Mouse (Mus musculus) forebrain, postnatal 0 days (tissue): Measurements from ENCODE around the gene Bnc2. TPM values are rescaled to one million over a fixed set of nuclear protein-coding genes. Genes with fewer than 3 reads are reported as not detected.
A peak's percentile ranks its signal among the peaks of the same experiment; 100 is the strongest.

Experiments
- ATAC-seq: fragments of 200-750 bp; cut with Nextera tagmentation; 2 replicates; pipeline ENCODE4 v1.8.0; 2017; ENCODE audit warnings: mild to moderate bottlenecking, moderate library complexity
- DNase-seq: peaks from one replicate; pipeline ENCODE4 v3.0.0-alpha.2; 2015
- H3K27ac ChIP-seq: fragments of 300-500 bp; sonication (generic); 2 replicates; pipeline ENCODE4 v1.5.1; 2014; ENCODE audit warnings: low read depth, mild to moderate bottlenecking, antibody characterized with exemption, low read length, moderate library complexity, mixed read lengths
- H3K27me3 ChIP-seq: fragments of 300-500 bp; sonication (generic); 2 replicates; pipeline ENCODE4 v1.6.1; 2014; ENCODE audit warnings: mild to moderate bottlenecking, low read length, mixed read lengths; ENCODE audit not compliant: insufficient read depth
- H3K36me3 ChIP-seq: fragments of 300-500 bp; sonication (generic); 2 replicates; pipeline ENCODE4 v1.6.1; 2014; ENCODE audit warnings: mild to moderate bottlenecking, moderate library complexity; ENCODE audit not compliant: insufficient read depth
- H3K4me1 ChIP-seq: fragments of 300-500 bp; sonication (generic); 2 replicates; pipeline ENCODE4 v1.6.1; 2014; ENCODE audit warnings: antibody characterized with exemption; ENCODE audit not compliant: insufficient read depth
- H3K4me2 ChIP-seq: fragments of 300-500 bp; sonication (generic); 2 replicates; pipeline ENCODE4 v1.6.1; 2014; ENCODE audit warnings: low read depth, mild to moderate bottlenecking, moderate library complexity
- H3K4me3 ChIP-seq: fragments of 300-500 bp; sonication (generic); 2 replicates; pipeline ENCODE4 v1.5.1; 2014; ENCODE audit warnings: low read depth, low read length, mixed read lengths
- H3K9ac ChIP-seq: fragments of 300-500 bp; sonication (generic); 2 replicates; pipeline ENCODE4 v1.6.1; 2014; ENCODE audit warnings: mild to moderate bottlenecking
- H3K9me3 ChIP-seq: fragments of 300-500 bp; sonication (generic); 2 replicates; pipeline ENCODE4 v1.6.1; 2016; ENCODE audit warnings: low read length
- CTCF ChIP-seq: sonication (generic); IDR thresholded peaks from 2 replicates; pipeline ENCODE4 v1.5.1; 2016; ENCODE audit warnings: antibody characterized with exemption, control low read depth, low read depth
- WGBS: fragments of 180-500 bp; shearing (Covaris S2); extraction: QIAGEN DNeasy Blood & Tissue Kit; methylation state at CpG from one replicate; pipeline ENCODE4 v1.1.7; 2014; 5-methylcytosine and 5-hydroxymethylcytosine counted together
- polyA plus RNA-seq: library from polyadenylated mRNA; unstranded; fragments of >200 nt; fragmentation: Nextera tagmentation; extraction: Ambion mirVana; gene quantifications from 2 replicates; pipeline ENCODE4 v1.2.1, GENCODE M21; 2015
- total RNA-seq: library from RNA; depleted of rRNA; stranded (reverse); fragments of >200 nt; gene quantifications from 2 replicates; pipeline ENCODE4 v1.2.3, GENCODE M21; 2014

Bnc2 gene
- total and polyA plus RNA-seq, 2 experiments from 2014 or later: 2.0 to 11.6 TPM

DNA sequence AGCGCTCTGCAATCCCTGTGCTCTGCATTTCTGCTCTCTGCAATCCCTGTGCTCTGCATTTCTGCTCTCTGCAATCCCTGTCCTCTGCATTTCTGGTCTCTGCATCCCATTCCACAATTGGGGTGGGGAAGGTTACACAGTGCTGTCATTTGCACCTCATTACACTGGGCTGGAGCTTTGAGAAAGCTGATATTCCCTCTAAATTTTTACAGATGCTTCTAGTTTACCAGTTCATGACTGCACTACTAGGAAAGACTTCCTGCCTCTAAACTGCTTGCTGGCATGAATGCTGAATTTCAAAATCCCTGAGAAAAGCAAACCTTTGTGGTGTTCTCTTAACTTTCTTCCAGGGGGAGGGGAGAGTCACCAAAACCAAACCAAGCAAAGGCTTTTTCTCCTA is 41.1 kb downstream of the Bnc2 start:
- 93% methylated on average over 1 of the region's 1 CpGs for WGBS
- peaks cover 9% of the 10 kb centered on the region; the same call in 1 of the 2 replicates for H3K27me3 ChIP-seq
- H3K4me1 ChIP-seq: peaks cover 5% of the 10 kb centered on the region; the same call in 1 of the 2 replicates
- no peak overlapping the region for H3K27ac ChIP-seq
- H3K9me3 ChIP-seq: no peaks in the 10 kb centered on the region
- TF ChIP-seq CTCF: no peak
- DNase-seq (no peak), ATAC-seq (no peak)
- no peaks in the 10 kb centered on the region for H3K36me3 ChIP-seq
- no peak overlapping the region for H3K4me3 ChIP-seq
- no peak overlapping the region for H3K9ac ChIP-seq
- H3K4me2 ChIP-seq: no peak overlapping the region

DNA sequence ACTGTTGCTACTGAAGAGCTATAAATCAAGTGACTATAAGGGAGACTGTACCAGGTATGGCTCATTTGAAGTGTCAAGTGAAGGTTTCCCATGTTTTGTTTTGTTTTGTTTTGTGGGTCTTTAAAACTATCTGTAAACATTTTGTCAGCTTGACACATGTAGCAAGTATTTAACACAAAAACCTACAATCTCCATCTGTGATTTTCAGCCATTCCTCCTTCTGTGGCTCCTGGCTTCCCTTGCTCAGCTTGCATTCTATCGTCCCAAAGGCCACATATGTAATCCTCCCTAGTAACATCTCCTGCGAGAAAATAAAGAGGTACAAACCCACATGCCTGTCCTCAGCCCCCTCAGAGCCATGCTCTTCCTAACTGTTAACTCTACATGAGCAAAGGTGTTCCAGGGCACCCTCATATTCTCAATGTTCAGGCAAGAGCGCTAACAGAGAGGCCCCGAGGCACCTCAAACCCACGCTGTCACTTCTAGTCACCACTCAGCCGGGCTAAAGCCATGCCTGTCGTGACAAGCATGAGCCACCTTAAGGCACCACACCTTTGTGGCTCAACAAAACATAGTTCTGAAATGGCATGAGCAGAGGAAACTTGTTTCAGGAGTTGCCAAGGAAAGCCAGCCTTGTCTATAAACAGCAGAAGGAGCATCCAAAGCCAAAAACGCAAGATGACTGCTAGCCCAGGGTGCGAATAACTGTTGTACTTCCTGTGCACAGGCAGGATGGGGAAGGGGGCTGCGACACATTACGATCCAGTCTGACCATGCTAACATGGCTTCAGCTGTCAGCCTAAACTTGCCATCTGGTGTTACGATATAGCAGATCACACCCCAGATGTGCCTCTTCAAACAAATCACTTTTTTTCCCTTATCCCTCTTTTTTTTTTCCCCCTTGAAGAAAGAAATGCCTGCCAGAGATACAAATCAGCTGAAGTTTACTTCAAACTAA is 42.0 kb downstream of the Bnc2 start:
- WGBS: 64% methylated on average over 12 of the region's 12 CpGs
- Histone ChIP-seq H3K27ac (no peak overlapping the region), H3K4me3 (no peak overlapping the region), H3K4me1 (peaks cover 5% of the 10 kb centered on the region; the same call in 1 of the 2 replicates), H3K4me2 (no peak overlapping the region), H3K27me3 (peaks cover 9% of the 10 kb centered on the region; the same call in 1 of the 2 replicates), H3K36me3 (no peaks in the 10 kb centered on the region), H3K9ac (no peak overlapping the region), H3K9me3 (no peaks in the 10 kb centered on the region)
- TF ChIP-seq CTCF: no peak
- DNase-seq: peak; percentile 53
- ATAC-seq: peak; percentile 80

DNA sequence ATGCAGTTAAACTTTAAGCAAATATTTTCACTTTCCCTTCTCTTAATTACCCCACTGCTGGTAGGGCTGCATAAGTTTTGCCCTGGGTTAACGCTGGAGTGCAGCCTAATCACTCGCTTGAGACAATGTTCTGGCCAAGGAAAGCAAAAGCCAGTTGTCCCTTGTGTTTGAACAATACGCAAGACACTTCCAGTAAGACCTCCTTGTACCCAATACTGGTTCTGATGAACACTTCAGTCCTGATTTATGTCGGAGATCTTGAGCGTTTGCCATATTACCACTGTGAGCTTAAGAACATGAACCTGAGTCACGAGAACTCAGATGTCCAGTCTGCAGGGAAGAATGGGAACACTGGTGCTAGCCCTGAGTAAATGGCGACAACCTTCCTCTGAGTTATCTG is 47.5 kb downstream of the Bnc2 start:
- Histone ChIP-seq H3K9me3 (no peaks in the 10 kb centered on the region), H3K36me3 (no peaks in the 10 kb centered on the region), H3K4me2 (no peak overlapping the region), H3K4me3 (no peak overlapping the region), H3K4me1 (no peaks in the 10 kb centered on the region), H3K27me3 (no peaks in the 10 kb centered on the region), H3K27ac (no peak overlapping the region), H3K9ac (no peak overlapping the region)
- no peak for TF ChIP-seq CTCF
- DNase-seq (no peak), ATAC-seq (no peak)
- 94% methylated on average over 7 of the region's 7 CpGs for WGBS

DNA sequence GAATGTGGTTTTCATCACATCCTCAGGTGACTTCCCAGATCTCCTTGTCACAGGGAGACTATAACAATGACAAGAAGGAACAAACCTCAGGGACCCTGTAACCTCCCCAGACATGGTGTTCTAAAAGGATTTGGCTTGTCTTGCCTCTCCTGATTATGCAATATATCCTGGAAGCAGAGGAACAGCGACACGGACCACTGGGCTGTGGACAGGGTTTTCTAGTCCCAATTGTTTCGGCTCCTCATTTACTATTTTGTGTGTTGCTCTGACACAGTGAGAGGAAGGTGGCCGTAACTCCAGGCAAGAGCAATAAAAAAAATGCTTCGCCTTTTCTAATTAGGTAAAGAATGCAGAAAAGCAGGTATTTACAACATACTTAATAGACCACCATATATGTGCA is 51.8 kb downstream of the Bnc2 start:
- no peaks in the 10 kb centered on the region for H3K27me3 ChIP-seq
- ATAC-seq (no peak), DNase-seq (no peak)
- H3K4me2 ChIP-seq: no peak overlapping the region
- H3K9ac ChIP-seq: no peak overlapping the region
- H3K4me1 ChIP-seq: no peaks in the 10 kb centered on the region
- TF ChIP-seq CTCF: no peak
- no peaks in the 10 kb centered on the region for H3K36me3 ChIP-seq
- H3K27ac ChIP-seq: no peak overlapping the region
- H3K4me3 ChIP-seq: no peak overlapping the region
- WGBS: 81% methylated on average over 5 of the region's 5 CpGs
- no peaks in the 10 kb centered on the region for H3K9me3 ChIP-seq

DNA sequence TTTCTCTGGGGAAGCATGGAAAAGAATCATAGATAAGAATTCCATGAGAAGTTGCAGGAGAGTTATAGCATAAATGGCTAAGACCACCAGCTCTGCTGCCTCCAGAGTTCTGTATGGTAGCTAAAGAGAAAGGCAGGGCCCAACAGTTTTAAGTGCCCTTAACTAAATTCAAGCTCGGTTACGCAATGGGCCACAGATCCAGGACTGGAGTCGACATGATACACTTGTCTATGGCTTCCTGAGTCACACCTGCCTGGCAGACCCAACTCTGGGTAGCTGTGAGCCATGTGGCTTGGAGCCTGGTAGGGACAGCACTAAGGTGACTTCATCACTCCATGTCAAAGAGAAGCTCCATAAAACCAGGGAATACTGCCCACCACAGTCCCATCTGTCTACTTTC is 53.3 kb downstream of the Bnc2 start:
- no peak overlapping the region for H3K9ac ChIP-seq
- H3K27me3 ChIP-seq: no peaks in the 10 kb centered on the region
- DNase-seq (no peak), ATAC-seq (no peak)
- no peak overlapping the region for H3K27ac ChIP-seq
- H3K9me3 ChIP-seq: no peaks in the 10 kb centered on the region
- TF ChIP-seq CTCF: no peak
- WGBS: 90% methylated on average over 3 of the region's 3 CpGs
- H3K4me1 ChIP-seq: no peaks in the 10 kb centered on the region
- no peak overlapping the region for H3K4me2 ChIP-seq
- no peaks in the 10 kb centered on the region for H3K36me3 ChIP-seq
- H3K4me3 ChIP-seq: no peak overlapping the region

DNA sequence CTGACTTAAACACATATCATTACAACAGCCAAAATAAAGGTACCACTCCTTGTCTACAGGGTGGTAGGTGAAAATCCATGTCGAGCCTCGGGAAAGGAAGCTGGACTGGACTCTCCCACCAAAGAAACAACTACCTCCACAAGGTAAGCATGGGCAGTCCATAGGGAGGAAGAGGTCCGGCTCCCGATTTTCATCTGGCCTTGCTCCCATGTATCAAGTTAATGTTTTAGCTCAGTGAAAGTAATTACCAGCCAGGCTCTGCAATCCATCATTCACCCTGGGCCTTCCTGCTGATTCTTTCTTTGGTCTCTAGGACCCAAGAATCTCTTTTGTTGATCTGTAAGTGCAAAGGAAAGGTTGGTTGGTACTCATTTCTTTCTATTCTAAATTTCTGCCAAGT is 65.2 kb downstream of the Bnc2 start:
- Histone ChIP-seq H3K27me3 (no peaks in the 10 kb centered on the region), H3K4me3 (no peak overlapping the region), H3K4me1 (no peaks in the 10 kb centered on the region), H3K9me3 (no peaks in the 10 kb centered on the region), H3K27ac (no peak overlapping the region), H3K9ac (no peak overlapping the region), H3K4me2 (no peak overlapping the region), H3K36me3 (no peaks in the 10 kb centered on the region)
- WGBS: 73% methylated on average over 4 of the region's 4 CpGs
- TF ChIP-seq CTCF: no peak
- DNase-seq (no peak), ATAC-seq (no peak)

DNA sequence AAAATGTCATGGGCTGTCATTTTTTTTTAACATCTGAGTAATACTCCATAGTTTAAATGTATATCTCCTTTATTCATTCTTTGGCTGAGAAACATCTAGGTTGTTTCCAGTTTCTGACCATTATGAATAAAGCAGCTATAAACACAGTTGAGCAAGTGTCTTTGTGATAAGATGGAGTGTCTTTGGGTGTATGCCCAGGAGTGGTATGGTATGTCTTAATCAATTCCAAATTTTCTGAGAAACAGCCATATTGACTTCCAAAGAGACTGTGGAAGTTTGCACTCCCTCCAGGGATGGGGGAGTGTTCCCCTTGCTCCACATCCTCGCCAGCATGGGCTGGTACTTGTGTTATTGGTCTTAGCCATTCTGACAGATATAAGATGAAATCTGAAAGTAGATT is 70.6 kb downstream of the Bnc2 start:
- H3K36me3 ChIP-seq: no peaks in the 10 kb centered on the region
- H3K27ac ChIP-seq: no peak overlapping the region
- DNase-seq (no peak), ATAC-seq (no peak)
- TF ChIP-seq CTCF: no peak
- no peak overlapping the region for H3K4me3 ChIP-seq
- H3K4me2 ChIP-seq: no peak overlapping the region
- WGBS: 71% methylated on average over 1 of the region's 1 CpGs
- no peaks in the 10 kb centered on the region for H3K4me1 ChIP-seq
- H3K9me3 ChIP-seq: no peaks in the 10 kb centered on the region
- H3K9ac ChIP-seq: no peak overlapping the region
- H3K27me3 ChIP-seq: no peaks in the 10 kb centered on the region
